Mouse (Mus musculus) embryonic stem cell, embryonic (primary cell): Measurements from ENCODE around the gene Efna4.

Experiments
- CTCF ChIA-PET, 4 experiments: fragments of 300-600 bp in 2 of 4; fragments of 350-600 bp in 2 of 4; sonication (Branson Sonifier 250); formaldehyde crosslinking; loops; one replicate each; lab custom pipeline; 2022; ENCODE audit warnings: inconsistent platforms in 2 of 4; lab: Charles Lee
- POLR2A ChIA-PET, 4 experiments: fragments of 300-600 bp in 2 of 4; fragments of 350-600 bp in 2 of 4; sonication (Branson Sonifier 250); formaldehyde crosslinking; loops; one replicate each; lab custom pipeline; 2022; ENCODE audit warnings: antibody characterized with exemption in 4 of 4, inconsistent platforms in 1 of 4; lab: Charles Lee

Gene Efna4

GRCm38 (mm10) chr3:89348911-89349868 lies 11.4 kb upstream of the Efna4 start:
- POLR2A ChIA-PET: interaction anchor here (0.6 to 3.6 kb wide), 57 partner anchors 8 to 796 kb away, joined by 3 to 17 read pairs (median 4); partner anchors contain the start of genes Dcst1 (in 2 of the 4), Efna3 (in 2 of the 4), Flad1 (in 2 of the 4) and Cks1b (in 1 of the 4)
- CTCF ChIA-PET: interaction anchor here (0.5 to 3.0 kb wide), 37 partner anchors 9 to 247 kb away, joined by 3 to 31 read pairs (median 4); partner anchors contain the start of genes Dcst1 (in 1 of the 4), Efna4 (in 1 of the 4), Fdps (in 1 of the 4) and Flad1 (in 1 of the 4)

- CTCF ChIA-PET: interaction anchor here in 3 of 4 experiments (0.6 to 1.4 kb wide), 3 partner anchors 20 to 55 kb away, joined by 3 to 4 read pairs (median 3); no protein-coding TSS in a partner anchor
- POLR2A ChIA-PET: interaction anchor here in 2 of 4 experiments (1.0 to 3.6 kb wide), 4 partner anchors 27 to 513 kb away, joined by 3 to 17 read pairs (median 4); partner anchors contain the start of gene Gon4l (in 1 of the 2)
These were observed 10.1 kb upstream of the Efna4 start for GRCm38 (mm10) chr3:89347916-89348315.

- ChIA-PET CTCF (interaction anchor here in 3 of 4 experiments (0.6 to 1.4 kb wide), 3 partner anchors 31 to 550 kb away, joined by 3 to 4 read pairs (median 3); no protein-coding TSS in a partner anchor), POLR2A (interaction anchor here in 1 of 4 experiments (1.1 to 1.3 kb wide), 3 partner anchors 11 to 36 kb away, joined by 3 to 5 read pairs (median 4); no protein-coding TSS in a partner anchor)
These were observed 9.2 kb upstream of the Efna4 start for GRCm38 (mm10) chr3:89346815-89347540.

- POLR2A ChIA-PET: interaction anchor here in 3 of 4 experiments (0.6 to 1.8 kb wide), 11 partner anchors 21 to 242 kb away, joined by 3 to 5 read pairs (median 3); partner anchors contain the start of genes Fdps (in 1 of the 3), Pbxip1 (in 1 of the 3) and Pmvk (in 1 of the 3)
- CTCF ChIA-PET: interaction anchor here in 3 of 4 experiments (0.6 to 2.4 kb wide), 10 partner anchors 10 to 138 kb away, joined by 3 to 9 read pairs (median 3); no protein-coding TSS in a partner anchor
These were observed 5.5 kb upstream of the Efna4 start for GRCm38 (mm10) chr3:89343279-89343678.

- POLR2A ChIA-PET: interaction anchor here in 3 of 4 experiments (0.5 to 6.5 kb wide), 6 partner anchors 8 to 174 kb away, joined by 3 to 57 read pairs (median 4); partner anchors contain the start of gene Adam15 (in 2 of the 3)
- CTCF ChIA-PET: interaction anchor here in 3 of 4 experiments (0.6 to 7.0 kb wide), 6 partner anchors 13 to 55 kb away, joined by 3 to 61 read pairs (median 4); no protein-coding TSS in a partner anchor
These were observed 4.0 kb upstream of the Efna4 start for GRCm38 (mm10) chr3:89341794-89342193.

- ChIA-PET POLR2A (interaction anchor here in 3 of 4 experiments (0.7 to 6.5 kb wide), 8 partner anchors 9 to 43 kb away, joined by 3 to 57 read pairs (median 4); partner anchors contain the start of genes Adam15 (in 2 of the 3) and Efna3 (in 1 of the 3)), CTCF (interaction anchor here (0.6 to 7.0 kb wide), 20 partner anchors 10 to 170 kb away, joined by 3 to 61 read pairs (median 4); partner anchors contain the start of genes Adam15 (in 1 of the 4) and Efna3 (in 1 of the 4))
These were observed 2.6 kb upstream of the Efna4 start for GRCm38 (mm10) chr3:89340465-89340864.

- ChIA-PET CTCF (interaction anchor here in 3 of 4 experiments (0.5 to 7.0 kb wide), 40 partner anchors 9 to 725 kb away, joined by 3 to 61 read pairs (median 4); partner anchors contain the start of genes Adam15 (in 3 of the 3), Efna3 (in 2 of the 3), Hcn3 (in 1 of the 3) and Pmvk (in 1 of the 3)), POLR2A (interaction anchor here in 3 of 4 experiments (0.6 to 7.7 kb wide), 19 partner anchors 9 to 1309 kb away, joined by 3 to 57 read pairs (median 3); partner anchors contain the start of genes Adam15 (in 3 of the 3) and Efna3 (in 2 of the 3))
These were observed 1.6 kb upstream of the Efna4 start for GRCm38 (mm10) chr3:89339416-89339815.

GRCm38 (mm10) chr3:89337062-89337720 lies 637 bp downstream of the Efna4 start:
- ChIA-PET CTCF (interaction anchor here (0.6 to 7.0 kb wide), 27 partner anchors 8 to 349 kb away, joined by 3 to 61 read pairs (median 4); partner anchors contain the start of genes Efna3 (in 3 of the 4) and Adam15 (in 1 of the 4)), POLR2A (interaction anchor here (0.7 to 7.7 kb wide), 31 partner anchors 9 to 160 kb away, joined by 3 to 57 read pairs (median 5); partner anchors contain the start of genes Adam15 (in 3 of the 4), Efna3 (in 3 of the 4), Cks1b (in 1 of the 4) and Flad1 (in 1 of the 4))

GRCm38 (mm10) chr3:89336529-89336928 lies 1.3 kb downstream of the Efna4 start:
- ChIA-PET POLR2A (interaction anchor here in 3 of 4 experiments (0.6 to 7.7 kb wide), 21 partner anchors 9 to 330 kb away, joined by 3 to 57 read pairs (median 5); partner anchors contain the start of genes Efna3 (in 2 of the 3), Adam15 (in 1 of the 3) and Flad1 (in 1 of the 3)), CTCF (interaction anchor here (0.6 to 7.0 kb wide), 18 partner anchors 8 to 120 kb away, joined by 3 to 61 read pairs (median 4); partner anchors contain the start of gene Adam15 (in 1 of the 4))

- CTCF ChIA-PET: interaction anchor here in 3 of 4 experiments (0.6 to 1.3 kb wide), 5 partner anchors 22 to 731 kb away, joined by 3 to 4 read pairs (median 3); no protein-coding TSS in a partner anchor
These were observed 4.8 kb downstream of the Efna4 start for GRCm38 (mm10) chr3:89333053-89333452.

GRCm38 (mm10) chr3:89332476-89332875 lies 5.4 kb downstream of the Efna4 start:
- ChIA-PET CTCF (interaction anchor here in 3 of 4 experiments (0.5 to 1.3 kb wide), 6 partner anchors 9 to 104 kb away, joined by 3 to 4 read pairs (median 3); no protein-coding TSS in a partner anchor), POLR2A (interaction anchor here (0.6 to 7.7 kb wide), 13 partner anchors 10 to 355 kb away, joined by 3 to 48 read pairs (median 3); partner anchors contain the start of genes Adam15 (in 3 of the 4), Efna3 (in 3 of the 4) and Pygo2 (in 1 of the 4))

More at GRCm38 (mm10) chr3:89333053-89333452, 4.8 kb downstream of the Efna4 start:
- POLR2A ChIA-PET: interaction anchor here in 3 of 4 experiments (0.7 to 7.7 kb wide), 13 partner anchors 10 to 124 kb away, joined by 3 to 48 read pairs (median 3); partner anchors contain the start of genes Efna3 (in 3 of the 3), Adam15 (in 1 of the 3) and Pygo2 (in 1 of the 3)

GRCm38 (mm10) chr3:89332013-89332412 lies 5.8 kb downstream of the Efna4 start:
- POLR2A ChIA-PET: interaction anchor here in 2 of 4 experiments (0.6 to 1.3 kb wide), 3 partner anchors 10 to 355 kb away, joined by 3 to 6 read pairs (median 5); partner anchors contain the start of genes Adam15 (in 1 of the 2) and Efna3 (in 1 of the 2)
- CTCF ChIA-PET: interaction anchor here in 2 of 4 experiments (0.5 to 2.0 kb wide), 3 partner anchors 9 to 15 kb away, joined by 3 to 9 read pairs (median 3); no protein-coding TSS in a partner anchor

GRCm38 (mm10) chr3:89331561-89331960 lies 6.3 kb downstream of the Efna4 start:
- ChIA-PET POLR2A (interaction anchor here in 3 of 4 experiments (0.6 to 1.7 kb wide), 6 partner anchors 10 to 172 kb away, joined by 3 to 9 read pairs (median 5); partner anchors contain the start of genes Adam15 (in 1 of the 3), Efna3 (in 1 of the 3), Hcn3 (in 1 of the 3) and Pbxip1 (in 1 of the 3)), CTCF (interaction anchor here in 2 of 4 experiments (1.2 to 2.0 kb wide), 4 partner anchors 8 to 18 kb away, joined by 3 to 9 read pairs (median 5); partner anchors contain the start of gene Adam15 (in 1 of the 2))

GRCm38 (mm10) chr3:89330948-89331347 lies 6.9 kb downstream of the Efna4 start:
- ChIA-PET POLR2A (interaction anchor here in 3 of 4 experiments (0.6 to 1.7 kb wide), 11 partner anchors 8 to 180 kb away, joined by 3 to 9 read pairs (median 3); partner anchors contain the start of genes Efna3 (in 1 of the 3), Hcn3 (in 1 of the 3) and Pbxip1 (in 1 of the 3)), CTCF (interaction anchor here in 3 of 4 experiments (0.5 to 2.0 kb wide), 8 partner anchors 8 to 194 kb away, joined by 3 to 9 read pairs (median 6); partner anchors contain the start of gene Adam15 (in 1 of the 3))
